Mouse (Mus musculus): ENCODE results near the gene Ankef1. TPM values are rescaled to one million over a fixed set of nuclear protein-coding genes. Genes with fewer than 3 reads are reported as not detected.
A peak's percentile ranks its signal among the peaks of the same experiment; 100 is the strongest.

Ankef1 gene
- total and polyA plus RNA-seq, 2 experiments from 2014 or later, result 0.60 to 1.5 TPM

GRCm38 (mm10) chr2:136485401-136485800, 16.3 kb upstream of the Ankef1 start:
- no peaks in the 10 kb centered on the region for H3K4me1 ChIP-seq (ENCODE audit: insufficient read depth, low read length)
- peak overlapping the region; percentile 33 for H3K4me2 ChIP-seq (ENCODE audit: low read depth, low read length)
- no peak for ATAC-seq
- H3K9me3 ChIP-seq (ENCODE audit: low read length), result no peaks in the 10 kb centered on the region
- H3K9ac ChIP-seq (replicated peaks; ENCODE audit: low read length), result no peak overlapping the region
- DNase-seq (ENCODE audit: low spot score), result no peak
- no peak for TF ChIP-seq CTCF (IDR thresholded peaks at IDR 0.05; ENCODE audit: low read depth)
- no peak overlapping the region for H3K4me3 ChIP-seq (ENCODE audit: low read length)
- WGBS, result 100% methylated on average over 1 of the region's 1 CpGs
- H3K36me3 ChIP-seq (ENCODE audit: insufficient read depth, low read length), result no peaks in the 10 kb centered on the region
- no peaks in the 10 kb centered on the region for H3K27me3 ChIP-seq (ENCODE audit: insufficient read depth, low read length)
- H3K27ac ChIP-seq, result no peak overlapping the region

DNA sequence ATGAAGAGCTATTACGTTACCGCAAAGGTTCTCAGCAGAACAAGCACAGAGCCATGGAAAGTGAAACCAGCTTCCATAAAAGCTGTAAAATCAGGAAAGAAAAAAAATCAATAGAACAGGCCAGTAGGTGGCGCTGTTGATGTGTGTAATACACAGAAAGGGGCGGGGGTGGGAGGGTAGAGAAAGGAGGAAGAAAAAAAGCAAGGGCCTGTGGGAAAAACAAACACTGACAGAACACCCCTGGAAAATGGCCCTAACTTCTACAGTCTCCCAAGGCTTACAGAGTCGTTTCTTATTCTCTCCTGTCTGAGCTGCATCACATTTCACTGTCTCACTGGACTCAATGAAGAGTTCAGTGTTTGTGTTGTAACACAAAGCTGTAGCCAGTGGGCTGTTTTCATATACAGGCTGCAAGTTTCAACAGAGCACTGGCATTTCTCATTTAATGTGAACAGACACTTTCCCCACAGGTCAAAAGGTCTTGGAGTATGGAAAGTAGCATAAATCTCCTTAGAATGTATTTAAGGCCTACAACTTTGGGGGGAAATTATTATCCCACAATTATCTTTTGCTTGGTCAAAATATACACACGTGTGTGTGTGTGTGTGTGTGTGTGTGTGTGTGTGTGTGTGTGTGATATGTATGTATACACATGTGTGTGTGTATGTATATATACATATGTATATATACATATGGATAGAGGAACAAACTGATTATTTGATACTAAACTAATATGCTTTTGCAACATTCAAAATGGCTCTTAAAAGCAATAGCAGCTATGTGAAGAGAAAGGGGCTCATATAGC, 15.7 kb upstream of the Ankef1 start:
- no peak overlapping the region for H3K9ac ChIP-seq (replicated peaks; ENCODE audit: low read length)
- H3K4me2 ChIP-seq (ENCODE audit: low read depth, low read length), result peak overlapping the region; percentile 33
- DNase-seq (ENCODE audit: low spot score) (peak; percentile 95), ATAC-seq (peak; percentile 88)
- no peaks in the 10 kb centered on the region for H3K27me3 ChIP-seq (ENCODE audit: insufficient read depth, low read length)
- no peaks in the 10 kb centered on the region for H3K9me3 ChIP-seq (ENCODE audit: low read length)
- no peaks in the 10 kb centered on the region for H3K4me1 ChIP-seq (ENCODE audit: insufficient read depth, low read length)
- H3K36me3 ChIP-seq (ENCODE audit: insufficient read depth, low read length), result no peaks in the 10 kb centered on the region
- no peak overlapping the region for H3K4me3 ChIP-seq (ENCODE audit: low read length)
- TF ChIP-seq CTCF (IDR thresholded peaks at IDR 0.05; ENCODE audit: low read depth), result peak; percentile 79
- peak overlapping the region; percentile 22; the same call in 1 of the 2 replicates for H3K27ac ChIP-seq
- WGBS, result 15% methylated on average over 6 of the region's 6 CpGs

GRCm38 (mm10) chr2:136486986-136487385, 14.7 kb upstream of the Ankef1 start:
- Histone ChIP-seq H3K4me1 (ENCODE audit: insufficient read depth, low read length) (no peaks in the 10 kb centered on the region), H3K9ac (replicated peaks; ENCODE audit: low read length) (no peak overlapping the region), H3K27me3 (ENCODE audit: insufficient read depth, low read length) (no peaks in the 10 kb centered on the region), H3K27ac (no peak overlapping the region), H3K4me3 (ENCODE audit: low read length) (no peak overlapping the region), H3K4me2 (ENCODE audit: low read depth, low read length) (no peak overlapping the region), H3K36me3 (ENCODE audit: insufficient read depth, low read length) (no peaks in the 10 kb centered on the region), H3K9me3 (ENCODE audit: low read length) (no peaks in the 10 kb centered on the region)
- ATAC-seq, result no peak
- no peak for TF ChIP-seq CTCF (IDR thresholded peaks at IDR 0.05; ENCODE audit: low read depth)
- no peak for DNase-seq (ENCODE audit: low spot score)
- WGBS, result 67% methylated on average over 5 of the region's 5 CpGs

DNA sequence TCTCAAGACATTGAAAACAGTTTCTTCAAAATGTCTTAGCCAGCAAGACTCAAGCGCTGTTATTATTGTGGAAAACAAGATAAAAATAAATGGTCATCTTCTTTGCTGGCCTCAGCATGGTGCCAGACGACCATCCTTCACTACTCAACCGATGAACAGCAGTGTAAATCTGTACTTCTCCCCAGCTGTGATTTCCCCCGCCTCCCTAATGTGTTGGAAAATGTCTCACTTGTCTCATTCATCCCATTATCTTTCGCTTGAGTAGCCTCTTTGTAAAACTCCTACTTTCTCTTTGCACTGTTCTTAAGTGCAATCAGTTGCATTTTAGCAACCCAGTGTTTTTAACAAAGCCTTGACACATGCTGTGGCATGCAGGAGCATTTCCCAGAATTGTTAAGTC, 9.4 kb downstream of the Ankef1 start:
- TF ChIP-seq CTCF (IDR thresholded peaks at IDR 0.05; ENCODE audit: low read depth), result no peak
- DNase-seq (ENCODE audit: low spot score) (peak; percentile 18), ATAC-seq (no peak)
- Histone ChIP-seq H3K4me3 (ENCODE audit: low read length) (no peak overlapping the region), H3K27me3 (ENCODE audit: insufficient read depth, low read length) (no peaks in the 10 kb centered on the region), H3K4me1 (ENCODE audit: insufficient read depth, low read length) (0 out of 2 replicates have a peak, but pooled peaks cover 3% of the 10 kb centered on the region), H3K36me3 (ENCODE audit: insufficient read depth, low read length) (no peaks in the 10 kb centered on the region), H3K27ac (no peak overlapping the region), H3K4me2 (ENCODE audit: low read depth, low read length) (peak overlapping the region; percentile 7; the same call in 1 of the 2 replicates), H3K9me3 (ENCODE audit: low read length) (no peaks in the 10 kb centered on the region), H3K9ac (replicated peaks; ENCODE audit: low read length) (no peak overlapping the region)
- WGBS, result 8% methylated on average over 5 of the region's 5 CpGs

DNA sequence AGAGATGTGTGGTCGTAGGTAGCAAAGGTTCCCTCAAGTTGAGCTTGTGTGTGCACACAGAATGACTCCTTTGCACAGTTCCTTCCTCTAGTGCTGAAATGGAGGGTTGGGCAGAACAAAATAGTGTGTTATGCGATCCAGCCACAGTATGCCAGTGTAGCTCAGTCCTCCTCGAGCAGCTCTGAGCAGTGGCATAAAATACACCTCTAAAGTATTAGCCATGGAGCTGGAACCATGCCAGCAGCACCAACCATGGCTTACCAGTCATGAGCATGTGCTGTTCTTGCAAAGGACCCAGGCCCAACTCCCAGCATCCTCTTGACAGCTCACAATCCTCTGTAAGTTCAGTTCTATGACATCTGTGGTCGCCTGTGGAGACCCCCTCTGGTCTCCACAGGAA, 10.0 kb downstream of the Ankef1 start:
- WGBS, result 52% methylated on average over 4 of the region's 4 CpGs
- 0 out of 2 replicates have a peak, but pooled peaks cover 3% of the 10 kb centered on the region for H3K4me1 ChIP-seq (ENCODE audit: insufficient read depth, low read length)
- H3K4me3 ChIP-seq (ENCODE audit: low read length), result no peak overlapping the region
- H3K27ac ChIP-seq, result no peak overlapping the region
- DNase-seq (ENCODE audit: low spot score) (no peak), ATAC-seq (no peak)
- no peaks in the 10 kb centered on the region for H3K9me3 ChIP-seq (ENCODE audit: low read length)
- no peak overlapping the region for H3K9ac ChIP-seq (replicated peaks; ENCODE audit: low read length)
- TF ChIP-seq CTCF (IDR thresholded peaks at IDR 0.05; ENCODE audit: low read depth), result no peak
- H3K4me2 ChIP-seq (ENCODE audit: low read depth, low read length), result no peak overlapping the region
- no peaks in the 10 kb centered on the region for H3K36me3 ChIP-seq (ENCODE audit: insufficient read depth, low read length)
- H3K27me3 ChIP-seq (ENCODE audit: insufficient read depth, low read length), result no peaks in the 10 kb centered on the region

GRCm38 (mm10) chr2:136512802-136513201, 11.1 kb downstream of the Ankef1 start:
- H3K27ac ChIP-seq, result no peak overlapping the region
- H3K9ac ChIP-seq (replicated peaks; ENCODE audit: low read length), result no peak overlapping the region
- no peak overlapping the region for H3K4me2 ChIP-seq (ENCODE audit: low read depth, low read length)
- DNase-seq (ENCODE audit: low spot score), result no peak
- H3K9me3 ChIP-seq (ENCODE audit: low read length), result no peaks in the 10 kb centered on the region
- 0 out of 2 replicates have a peak, but pooled peaks cover 3% of the 10 kb centered on the region for H3K4me1 ChIP-seq (ENCODE audit: insufficient read depth, low read length)
- no peak overlapping the region for H3K4me3 ChIP-seq (ENCODE audit: low read length)
- no peak for ATAC-seq
- no peak for TF ChIP-seq CTCF (IDR thresholded peaks at IDR 0.05; ENCODE audit: low read depth)
- no peaks in the 10 kb centered on the region for H3K36me3 ChIP-seq (ENCODE audit: insufficient read depth, low read length)
- H3K27me3 ChIP-seq (ENCODE audit: insufficient read depth, low read length), result no peaks in the 10 kb centered on the region
- 91% methylated on average over 5 of the region's 5 CpGs for WGBS

DNA sequence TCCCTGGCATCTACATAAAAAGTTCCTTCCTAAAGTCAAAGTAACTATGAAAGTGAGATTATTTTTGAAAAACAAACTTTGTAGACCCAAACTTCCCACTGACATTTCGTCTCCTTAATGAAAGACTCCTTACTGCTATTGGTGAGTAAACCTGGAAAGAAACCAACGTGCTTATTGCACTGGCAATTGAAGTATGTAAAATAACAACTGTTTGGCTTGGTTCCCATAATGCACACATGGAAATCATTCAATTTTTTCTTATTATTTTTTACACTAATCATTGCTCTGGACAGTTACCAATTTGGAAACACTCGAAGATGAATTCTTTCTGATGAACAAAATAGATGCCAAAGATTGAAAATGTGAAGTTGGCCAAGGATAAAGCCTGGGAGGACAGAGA, 12.1 kb downstream of the Ankef1 start:
- no peak overlapping the region for H3K4me2 ChIP-seq (ENCODE audit: low read depth, low read length)
- no peak overlapping the region for H3K27ac ChIP-seq
- H3K27me3 ChIP-seq (ENCODE audit: insufficient read depth, low read length), result no peaks in the 10 kb centered on the region
- no peaks in the 10 kb centered on the region for H3K9me3 ChIP-seq (ENCODE audit: low read length)
- ATAC-seq (no peak), DNase-seq (ENCODE audit: low spot score) (no peak)
- 0 out of 2 replicates have a peak, but pooled peaks cover 3% of the 10 kb centered on the region for H3K4me1 ChIP-seq (ENCODE audit: insufficient read depth, low read length)
- no peak for TF ChIP-seq CTCF (IDR thresholded peaks at IDR 0.05; ENCODE audit: low read depth)
- H3K36me3 ChIP-seq (ENCODE audit: insufficient read depth, low read length), result no peaks in the 10 kb centered on the region
- H3K9ac ChIP-seq (replicated peaks; ENCODE audit: low read length), result no peak overlapping the region
- WGBS, result 56% methylated on average over 3 of the region's 3 CpGs
- H3K4me3 ChIP-seq (ENCODE audit: low read length), result no peak overlapping the region
